Mouse (Mus musculus) E14TG2a.4 (cell line): Measurements from ENCODE around the gene Atp8a1.

ENCODE experiments used
- CTCF ChIP-seq: conservative IDR thresholded peaks from 2 replicates; pipeline ENCODE4 v1.5.1; 2014; ENCODE audit warnings: low read length
- NANOG ChIP-seq: IDR thresholded peaks from 2 replicates; pipeline ENCODE4 v1.6.1; 2014; ENCODE audit warnings: borderline replicate concordance, low read length, mixed read lengths
- POU5F1 ChIP-seq: IDR thresholded peaks from 2 replicates; pipeline ENCODE4 v1.6.1; 2014; ENCODE audit warnings: low read length, borderline replicate concordance

GRCm38 (mm10) chr5:67621230-67621629 lies 226.0 kb downstream of the Atp8a1 start:
- TF ChIP-seq CTCF (no peak), POU5F1 (no peak), NANOG (no peak)
